Mouse (Mus musculus) heart, postnatal 0 days (tissue): Measurements from ENCODE around the gene Hmgcs2.

Experiments used
- CTCF ChIP-seq: IDR thresholded peaks from 2 replicates; pipeline ENCODE4 v1.5.1; 2016; ENCODE audit warnings: antibody characterized with exemption, control low read depth, low read depth
- EP300 ChIP-seq: IDR thresholded peaks from 2 replicates; pipeline ENCODE4 v1.6.1; 2016; ENCODE audit warnings: antibody characterized with exemption, low read depth

GRCm38 (mm10) chr3:98242458-98243037 is 37.7 kb upstream of the Hmgcs2 start:
- TF ChIP-seq CTCF (no peak), EP300 (no peak)
